Mouse (Mus musculus) G1E (cell line): ENCODE data around the gene Leng1.

Experiments
- CTCF ChIP-seq: IDR thresholded peaks from 2 replicates; pipeline ENCODE4 v1.5.1; 2012; ENCODE audit warnings: low read depth, low read length, inconsistent platforms, mixed read lengths
- GATA1 ChIP-seq: IDR thresholded peaks from 2 replicates; pipeline ENCODE4 v1.6.1; 2012; ENCODE audit warnings: borderline replicate concordance, low read length, inconsistent platforms, mixed read lengths
- POLR2AphosphoS5 ChIP-seq: IDR thresholded peaks from 2 replicates; pipeline ENCODE4 v1.6.1; 2012; ENCODE audit warnings: low read depth, low read length, inconsistent platforms; ENCODE audit not compliant: insufficient replicate concordance
- TAL1 ChIP-seq: conservative IDR thresholded peaks from 2 replicates; pipeline ENCODE4 v1.6.1; 2012; ENCODE audit warnings: low read depth, low read length, inconsistent platforms, mixed read lengths

- TF ChIP-seq CTCF (no peak), GATA1 (no peak), TAL1 (no peak), POLR2AphosphoS5 (no peak)
These were observed 40.3 kb upstream of the Leng1 start for GRCm38 (mm10) chr7:3705911-3706310.
